Mouse (Mus musculus) heart, adult 2 months (tissue): ENCODE data around the gene 4921511M17Rik.
A peak's percentile ranks its signal among the peaks of the same experiment; 100 is the strongest.

Experiments used
- CTCF ChIP-seq: fragments of 200-600 bp; IDR thresholded peaks from 2 replicates; pipeline ENCODE4 v1.8.1; 2022; ENCODE audit warnings: antibody characterized with exemption, mild to moderate bottlenecking, moderate library complexity
- EP300 ChIP-seq: fragments of 200-500 bp; IDR thresholded peaks from 2 replicates; pipeline ENCODE4 v1.6.1; 2011; ENCODE audit warnings: low read depth, low read length, control low read depth; ENCODE audit not compliant: insufficient read depth
- POLR2A ChIP-seq: fragments of 200-500 bp; IDR thresholded peaks from 2 replicates; pipeline ENCODE4 v1.6.1; 2011; ENCODE audit warnings: mild to moderate bottlenecking, low read depth, low read length, control low read depth; ENCODE audit not compliant: insufficient read depth

GRCm38 (mm10) chrX:153974450-153974849 lies 59.2 kb downstream of the 4921511M17Rik start:
- TF ChIP-seq CTCF (peak; percentile 35), EP300 (no peak), POLR2A (no peak)
